Mouse (Mus musculus) kidney, adult 11 months (tissue): ENCODE measurements at regions not wholly inside any gene's neighbourhood (a gene's known extent, or its start where the extent isn't known, plus 50 kb on each side); places are given as distances from the start of the nearest gene placed in this dataset.
A peak's percentile ranks its signal among the peaks of the same experiment; 100 is the strongest.

ENCODE experiments used
- DNase-seq: peaks from one replicate; pipeline ENCODE4 v3.0.0; 2022

GRCm38 (mm10) chr17:72782775-72783174, 53.5 kb upstream of the Ypel5 start:
- DNase-seq: no peak

GRCm38 (mm10) chr17:72781786-72782185, 54.5 kb upstream of the Ypel5 start:
- DNase-seq: peak; percentile 23

DNA sequence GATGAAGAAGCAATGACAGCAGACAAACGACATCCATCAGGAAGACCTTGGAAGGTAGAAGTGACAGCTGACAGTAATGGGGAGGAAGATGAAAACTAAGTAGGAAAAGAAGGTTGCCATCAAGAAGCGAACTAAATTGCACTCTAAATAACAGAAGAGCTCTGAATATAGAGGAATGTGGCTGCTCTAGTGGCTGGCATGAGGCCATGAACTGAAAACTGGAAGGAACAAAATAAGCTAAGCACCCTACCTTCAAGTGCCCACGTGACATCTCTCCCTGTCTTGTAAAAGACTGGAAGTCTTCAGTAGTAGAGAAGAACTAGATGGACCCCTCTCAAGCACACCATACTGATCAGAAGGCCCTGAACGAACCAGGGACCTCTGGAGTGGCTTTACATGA, 68.0 kb upstream of the Ypel5 start:
- no peak for DNase-seq

DNA sequence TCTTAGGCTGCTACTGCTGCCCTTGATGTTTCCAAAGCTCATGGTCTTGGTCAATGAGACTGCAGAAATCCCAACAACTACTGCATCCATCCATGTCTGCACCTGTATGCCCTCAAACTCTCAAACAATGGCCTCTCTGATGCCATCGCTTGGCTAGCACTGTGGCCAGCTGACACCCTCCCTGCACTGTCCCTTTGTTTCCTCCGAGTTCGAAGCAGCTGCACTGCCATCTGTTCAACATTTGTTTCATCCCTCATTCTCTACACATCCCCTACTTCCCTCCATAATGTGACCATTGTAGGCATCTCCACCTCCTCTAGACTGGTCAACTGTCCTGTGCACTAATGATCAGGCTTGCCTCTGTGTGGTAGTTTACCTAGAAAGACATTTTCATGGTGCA, 75.3 kb upstream of the Ypel5 start:
- no peak for DNase-seq

DNA sequence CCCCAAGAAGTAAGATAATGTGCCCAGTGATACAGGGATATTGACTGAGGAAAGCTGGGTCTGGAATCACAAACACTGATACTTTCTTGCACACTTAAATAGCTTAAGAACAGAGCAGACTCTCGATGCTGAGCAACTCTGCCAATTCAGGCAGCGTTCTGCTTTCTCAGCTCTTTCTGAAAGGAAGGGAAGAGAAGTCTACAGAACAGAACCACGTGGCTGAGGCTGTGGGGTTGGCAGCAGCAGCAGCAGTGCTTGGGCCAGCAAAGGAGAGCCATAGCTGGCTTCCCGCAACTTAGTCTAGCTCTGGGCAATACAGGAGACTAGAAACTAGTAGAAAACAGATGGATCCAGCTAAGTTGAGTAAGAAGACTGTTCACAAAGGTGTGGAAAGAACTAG, 89.8 kb upstream of the Ypel5 start:
- DNase-seq: no peak

DNA sequence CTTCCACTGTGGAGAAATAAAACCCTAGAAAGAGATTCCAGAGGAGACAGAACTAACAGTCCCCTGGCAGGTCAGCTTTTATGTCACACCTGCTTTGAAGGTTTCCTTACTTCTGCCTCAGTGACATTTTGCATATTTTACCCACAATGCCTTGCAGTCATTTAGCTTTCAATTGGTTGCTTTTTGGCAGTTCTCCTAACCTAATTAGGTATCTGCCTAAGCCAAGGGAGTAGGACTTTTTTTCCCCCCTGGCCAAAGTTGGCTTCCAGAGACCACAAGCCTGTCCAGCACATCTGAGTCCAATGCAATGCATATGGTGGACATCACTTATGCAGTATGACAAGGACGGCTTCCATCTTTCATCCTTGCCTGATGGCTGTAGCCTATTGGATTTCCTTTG, 103.2 kb upstream of the Ypel5 start:
- no peak for DNase-seq

DNA sequence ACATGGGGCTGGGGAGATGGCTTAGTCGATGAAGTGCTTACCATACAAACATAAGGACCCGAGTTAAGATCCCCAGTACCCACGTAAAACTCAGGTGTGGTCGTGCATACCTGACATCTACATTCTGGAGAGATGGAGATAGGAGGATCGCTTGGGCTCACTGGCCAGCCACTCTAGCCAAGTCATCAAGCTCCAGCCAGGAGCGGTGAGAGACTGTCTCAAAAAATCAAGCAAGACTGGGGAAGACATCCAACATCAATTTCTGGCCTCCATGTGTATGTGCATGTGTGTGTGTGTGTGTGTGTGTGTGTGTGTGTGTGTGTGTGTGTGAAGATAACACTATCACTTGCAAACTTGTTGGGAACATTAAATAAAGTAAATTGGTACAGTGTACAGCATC, 104.6 kb upstream of the Ypel5 start:
- DNase-seq: no peak

- DNase-seq: no peak
Measured at GRCm38 (mm10) chr17:72731175-72731574, 105.1 kb upstream of the Ypel5 start.

GRCm38 (mm10) chr17:72720753-72721152, 115.5 kb upstream of the Ypel5 start:
- DNase-seq: no peak

DNA sequence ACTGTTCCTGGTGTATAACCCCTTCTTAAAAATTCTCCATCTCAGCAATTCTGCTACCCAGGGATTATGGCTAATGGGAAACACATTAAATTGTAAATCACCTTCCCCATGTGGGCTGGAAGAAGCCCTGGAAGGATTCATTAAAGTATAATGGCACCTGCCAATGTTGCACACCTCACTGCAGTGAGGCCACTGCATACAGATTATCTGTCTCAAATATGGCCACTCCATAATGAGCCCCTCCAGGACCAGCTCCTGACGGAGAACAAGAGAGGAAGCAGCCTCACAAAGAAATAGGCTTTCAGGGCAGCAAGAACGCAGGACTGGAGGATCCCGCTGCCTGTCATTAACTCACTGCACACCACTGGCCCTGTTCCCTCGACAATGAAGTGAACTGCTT, 115.2 kb upstream of the Alk start:
- no peak for DNase-seq

- no peak for DNase-seq
Measured at GRCm38 (mm10) chr17:72691630-72692029, 87.2 kb upstream of the Alk start.

GRCm38 (mm10) chr17:72689606-72690005, 85.2 kb upstream of the Alk start:
- peak; percentile 56 for DNase-seq

DNA sequence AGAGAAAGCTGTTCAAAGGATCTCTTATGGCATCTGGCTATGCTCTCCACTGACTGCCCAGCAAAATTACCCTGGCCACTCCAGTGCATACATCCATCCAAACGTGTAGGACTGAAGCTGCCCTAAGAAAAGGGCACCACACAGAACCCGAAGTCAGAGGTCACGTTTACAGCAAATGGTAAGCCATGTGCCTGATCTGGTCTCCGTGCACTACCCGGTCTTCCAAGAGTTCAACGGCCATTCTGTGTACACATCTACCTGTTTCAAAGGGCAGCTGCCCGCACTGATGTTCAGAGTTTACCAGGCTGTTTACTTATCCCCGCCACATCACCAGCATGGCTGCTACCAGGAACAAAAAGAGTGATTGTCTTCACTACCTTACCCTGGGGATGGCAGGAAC, 84.4 kb upstream of the Alk start:
- DNase-seq: peak; percentile 67

DNA sequence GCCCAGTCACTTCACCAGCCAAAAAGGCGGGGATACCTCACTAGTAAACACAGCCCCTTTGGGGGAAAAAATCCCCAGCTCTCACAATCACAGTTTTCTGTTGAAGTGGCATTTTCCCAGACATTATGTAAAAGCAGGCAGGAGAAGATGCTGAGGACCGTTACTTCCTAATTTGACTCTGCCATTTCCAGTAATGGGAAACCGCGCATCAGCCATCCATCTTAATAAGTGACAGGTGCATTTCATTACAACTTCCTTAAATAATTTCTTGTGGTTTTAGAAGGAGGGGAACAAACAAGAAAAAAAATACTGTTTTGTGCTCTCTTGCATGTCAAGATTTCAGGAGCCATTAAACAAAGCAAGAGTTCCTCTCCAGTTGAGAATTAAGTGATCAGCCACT, 70.2 kb upstream of the Alk start:
- no peak for DNase-seq

GRCm38 (mm10) chr17:72672010-72672409, 67.6 kb upstream of the Alk start:
- no peak for DNase-seq

GRCm38 (mm10) chr17:72666961-72667360, 62.5 kb upstream of the Alk start:
- DNase-seq: peak; percentile 17

DNA sequence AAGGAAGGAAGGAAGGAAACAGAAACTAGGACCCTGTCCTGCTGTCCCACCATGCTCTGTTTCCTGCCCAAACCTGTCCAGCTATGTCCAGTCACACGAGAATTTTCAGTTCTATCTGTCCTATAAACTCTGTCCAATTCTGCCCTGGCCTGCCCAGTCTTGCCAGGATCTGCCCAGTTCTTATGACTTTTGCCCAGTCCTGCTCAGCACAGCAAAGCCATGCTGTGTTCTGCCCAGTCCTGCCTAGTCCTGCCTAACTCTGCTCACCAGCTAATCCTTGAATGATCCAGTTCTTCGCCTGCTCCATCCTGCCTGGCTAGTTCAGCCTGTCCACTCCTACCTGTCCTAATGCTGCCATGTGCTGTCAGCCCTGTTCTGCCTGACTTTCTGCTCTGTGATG, 57.3 kb upstream of the Alk start:
- no peak for DNase-seq

DNA sequence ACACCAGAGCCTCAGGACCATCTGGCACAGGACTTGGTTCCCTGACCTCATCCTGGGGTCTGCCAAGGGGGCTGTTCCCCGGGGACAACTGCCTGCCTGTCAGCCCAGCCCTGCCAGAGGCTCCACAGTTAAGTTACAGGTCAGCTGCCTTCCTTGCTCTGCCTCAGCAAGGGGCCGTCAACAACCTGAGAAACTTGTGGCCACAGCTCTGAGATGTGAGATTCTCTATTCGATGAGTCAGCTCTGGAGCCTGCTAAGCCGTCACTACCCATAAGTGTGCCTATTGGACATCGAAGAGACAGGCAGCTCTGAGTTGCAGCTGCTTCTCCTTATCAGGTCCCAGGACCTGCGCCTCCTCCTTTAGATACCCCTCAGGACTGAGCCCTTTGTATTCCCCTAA, 54.3 kb upstream of the Alk start:
- DNase-seq: no peak

- peak; percentile 14 for DNase-seq
Measured at GRCm38 (mm10) chr17:72657826-72658225, 53.4 kb upstream of the Alk start.
